Mouse (Mus musculus) testis, adult 2 months (tissue): ENCODE data around the gene Ntrk2. TPM values are rescaled to one million over a fixed set of nuclear protein-coding genes. Genes with fewer than 3 reads are reported as not detected.

ENCODE experiments used
- H3K27ac ChIP-seq: fragments of 200-500 bp; 2 replicates; pipeline ENCODE4 v1.5.1; 2012; ENCODE audit warnings: low read depth, low read length; ENCODE audit not compliant: control insufficient read depth, insufficient read depth
- H3K27me3 ChIP-seq: fragments of 200-500 bp; 2 replicates; pipeline ENCODE4 v1.6.1; 2012; ENCODE audit warnings: mild to moderate bottlenecking, low read length, moderate library complexity; ENCODE audit not compliant: control insufficient read depth, insufficient read depth
- H3K36me3 ChIP-seq: fragments of 200-500 bp; 2 replicates; pipeline ENCODE4 v1.6.1; 2012; ENCODE audit warnings: mild to moderate bottlenecking, low read length; ENCODE audit not compliant: control insufficient read depth, insufficient read depth
- H3K4me1 ChIP-seq: fragments of 200-500 bp; 2 replicates; pipeline ENCODE4 v1.6.1; 2012; ENCODE audit warnings: low read length; ENCODE audit not compliant: control insufficient read depth, insufficient read depth
- H3K4me3 ChIP-seq: fragments of 200-500 bp; 2 replicates; pipeline ENCODE4 v1.5.1; 2012; ENCODE audit warnings: low read depth, mild to moderate bottlenecking, low read length, moderate library complexity, mixed read lengths; ENCODE audit not compliant: control insufficient read depth
- CTCF ChIP-seq: fragments of 200-500 bp; IDR thresholded peaks from 2 replicates; pipeline ENCODE4 v1.5.1; 2012; ENCODE audit warnings: low read depth, mild to moderate bottlenecking, inconsistent platforms, low read length, moderate library complexity; ENCODE audit not compliant: control insufficient read depth, insufficient read depth, insufficient replicate concordance
- POLR2A ChIP-seq: fragments of 200-500 bp; IDR thresholded peaks from 2 replicates; pipeline ENCODE4 v1.6.1; 2012; ENCODE audit warnings: low read depth, mild to moderate bottlenecking, inconsistent platforms, low read length, moderate library complexity; ENCODE audit not compliant: control insufficient read depth
- polyA plus RNA-seq: library from polyadenylated mRNA; depleted of rRNA; stranded (reverse); fragments of >200 nt; gene quantifications from 2 replicates; pipeline ENCODE4 v1.2.3, GENCODE M21; 2012; rRNA removed

Ntrk2 gene
- polyA plus RNA-seq, result 1.5 and 2.0 TPM in 2 replicates

DNA sequence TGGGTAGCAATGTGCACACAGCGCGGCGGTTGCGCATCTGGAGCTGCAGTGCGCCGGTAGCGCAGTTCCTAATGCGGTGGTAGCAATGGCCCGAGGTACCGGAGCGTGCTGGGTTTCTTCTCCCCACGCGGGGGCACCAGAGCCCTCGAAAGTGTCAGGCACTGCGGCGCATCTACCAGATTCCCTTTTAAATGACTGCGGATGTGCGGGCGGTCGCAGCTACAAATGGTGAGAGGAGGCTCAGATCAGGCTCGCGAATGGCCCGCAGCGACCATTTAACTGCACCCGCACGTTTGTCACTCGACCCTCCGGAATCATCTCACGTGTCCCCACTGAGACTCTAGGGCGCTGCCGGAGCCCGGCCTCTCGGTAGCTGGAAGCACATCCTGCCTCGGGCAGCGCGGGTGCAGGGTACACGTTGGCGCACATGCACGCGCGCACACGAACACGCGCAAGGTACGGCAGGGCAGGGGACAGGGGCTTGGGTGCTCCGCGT is at the start of gene Ntrk2:
Ntrk2 (plus strand) TSS at position 173 of the 496 bp plus-strand sequence.
- Histone ChIP-seq H3K4me3 (peak within 1 kb of the TSS; percentile 66), H3K27ac (no peak within 1 kb of the TSS), H3K36me3 (no peaks in the 10 kb centered on the region), H3K27me3 (no peaks in the 10 kb centered on the region), H3K4me1 (peaks cover 16% of the 10 kb centered on the region)
- TF ChIP-seq POLR2A (no peak), CTCF (peak; percentile 47; the same call in 1 of the 2 replicates)

DNA sequence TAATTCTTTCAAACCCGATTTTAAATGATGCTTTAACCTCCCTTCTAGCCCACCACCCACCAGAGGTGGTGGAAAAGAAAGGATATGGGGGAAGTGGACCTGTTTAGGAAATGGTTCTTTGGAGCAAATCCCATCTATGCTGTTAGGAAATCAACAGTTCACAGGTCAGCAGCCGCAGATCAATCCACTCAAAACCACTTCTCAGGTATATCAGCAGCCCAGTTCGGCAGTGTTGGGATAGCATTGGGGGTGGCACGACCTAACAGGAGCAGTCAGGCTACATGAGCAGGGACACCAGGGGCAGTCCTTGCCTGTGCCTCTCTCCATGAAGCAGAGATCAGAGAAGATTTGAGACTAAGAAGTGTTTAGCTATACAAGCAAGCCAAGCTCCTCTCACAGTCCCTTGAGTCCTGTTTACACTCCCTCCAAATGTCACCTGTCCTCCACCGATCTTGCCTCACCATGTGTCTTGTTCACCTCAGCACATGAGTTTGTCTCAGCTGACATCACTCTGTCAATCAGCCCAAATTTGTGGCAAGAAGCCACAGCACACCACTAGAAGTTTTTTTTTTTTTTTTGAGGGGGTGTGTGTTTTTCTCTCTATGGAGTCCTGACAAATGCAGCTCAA is 45.3 kb upstream of the Ntrk2 start:
- Histone ChIP-seq H3K4me3 (peak overlapping the region; percentile 73), H3K27ac (no peak overlapping the region), H3K36me3 (no peaks in the 10 kb centered on the region), H3K27me3 (no peaks in the 10 kb centered on the region), H3K4me1 (peaks cover 6% of the 10 kb centered on the region; the same call in 1 of the 2 replicates)
- no peak for TF ChIP-seq CTCF

DNA sequence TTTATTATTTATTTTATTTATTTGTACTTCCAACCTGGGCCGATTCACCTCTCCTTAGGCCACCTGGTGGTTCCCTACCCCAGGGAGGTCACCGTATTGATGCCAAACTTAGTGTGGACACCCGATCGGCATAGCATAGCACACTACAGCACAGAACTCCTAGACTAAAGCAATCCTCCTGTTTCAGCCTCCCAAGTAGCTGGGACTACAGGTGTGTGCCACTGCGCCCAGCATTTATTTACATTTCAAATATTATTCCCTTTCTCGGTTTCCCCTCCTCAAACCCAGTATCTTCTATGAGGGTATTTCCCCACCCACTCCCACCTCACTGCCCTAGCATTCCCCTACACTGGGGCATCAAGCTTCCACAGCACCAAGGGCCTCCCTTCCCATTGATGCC is 38.1 kb upstream of the Ntrk2 start:
- H3K4me1 ChIP-seq, result peaks cover 6% of the 10 kb centered on the region; the same call in 1 of the 2 replicates
- no peaks in the 10 kb centered on the region for H3K27me3 ChIP-seq
- H3K4me3 ChIP-seq, result no peak overlapping the region
- TF ChIP-seq CTCF (no peak), POLR2A (no peak)
- H3K36me3 ChIP-seq, result no peaks in the 10 kb centered on the region
- no peak overlapping the region for H3K27ac ChIP-seq

DNA sequence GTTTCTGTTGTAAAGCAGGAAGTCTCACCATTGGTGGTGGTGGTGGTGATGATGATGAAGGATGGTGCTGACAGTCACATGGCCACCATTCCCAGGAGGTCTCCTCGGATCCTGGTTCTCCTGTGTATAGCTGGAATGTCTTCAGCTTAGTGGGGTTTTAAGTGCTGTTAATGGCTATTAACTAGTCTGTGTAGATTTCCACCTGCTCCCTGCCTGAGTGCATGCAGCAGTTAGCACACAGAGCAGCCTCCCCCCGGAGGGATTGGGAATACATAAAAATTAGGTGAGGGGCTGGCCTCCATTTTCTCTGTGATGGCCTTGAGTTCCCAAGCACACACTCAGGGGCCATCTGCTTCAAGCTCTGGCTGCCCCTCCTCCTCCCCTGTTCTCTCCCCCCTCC is 36.9 kb upstream of the Ntrk2 start:
- Histone ChIP-seq H3K4me3 (no peak overlapping the region), H3K27me3 (no peaks in the 10 kb centered on the region), H3K27ac (no peak overlapping the region), H3K36me3 (no peaks in the 10 kb centered on the region), H3K4me1 (no peaks in the 10 kb centered on the region)
- TF ChIP-seq CTCF (no peak), POLR2A (no peak)

DNA sequence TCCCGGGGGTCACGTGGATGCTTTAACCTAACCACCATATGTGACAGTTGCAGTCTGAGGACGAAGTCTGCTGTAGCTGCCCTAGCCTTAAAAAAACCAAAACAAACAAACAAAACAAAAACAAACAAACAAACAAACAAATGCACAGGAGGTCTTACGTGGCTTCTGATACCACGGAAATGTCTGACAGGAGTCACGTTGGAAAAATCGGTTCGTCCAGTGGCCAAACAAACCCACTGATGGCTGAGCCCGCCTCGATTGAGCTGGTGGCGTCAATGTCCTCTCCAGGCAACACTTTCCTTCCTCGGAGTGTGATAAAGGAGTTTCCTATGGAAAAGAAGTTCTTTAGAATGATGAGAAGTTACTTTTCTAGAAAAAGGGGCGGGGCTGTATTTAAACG is 27.1 kb upstream of the Ntrk2 start:
- no peaks in the 10 kb centered on the region for H3K27me3 ChIP-seq
- no peak overlapping the region for H3K27ac ChIP-seq
- no peak for TF ChIP-seq POLR2A
- TF ChIP-seq CTCF, result no peak

DNA sequence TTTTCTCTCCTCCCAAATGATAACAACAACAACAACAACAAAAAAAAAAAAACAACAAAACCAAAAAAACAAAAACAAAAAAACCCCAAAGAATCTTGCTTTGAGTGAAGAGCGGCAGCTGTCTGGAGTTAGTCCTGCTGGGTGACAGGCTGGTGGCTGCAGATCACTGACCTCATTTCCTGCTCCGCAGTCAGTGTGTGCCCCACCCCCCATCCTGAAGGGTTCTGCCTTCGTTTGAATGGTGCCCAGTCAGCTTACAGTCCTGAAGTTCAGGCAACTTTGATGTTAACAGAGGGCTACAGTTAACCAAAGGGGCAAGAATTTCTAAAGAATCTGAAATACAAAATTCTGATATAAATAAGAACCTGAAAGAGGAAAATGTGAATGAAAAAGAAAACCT is 19.9 kb upstream of the Ntrk2 start:
- Histone ChIP-seq H3K27me3 (no peaks in the 10 kb centered on the region), H3K4me1 (no peaks in the 10 kb centered on the region), H3K4me3 (no peak overlapping the region), H3K36me3 (no peaks in the 10 kb centered on the region), H3K27ac (no peak overlapping the region)
- no peak for TF ChIP-seq POLR2A
- TF ChIP-seq CTCF, result no peak

More for the DNA sequence above, 27.1 kb upstream of the Ntrk2 start:
- Histone ChIP-seq H3K4me3 (no peak overlapping the region), H3K4me1 (no peaks in the 10 kb centered on the region), H3K36me3 (no peaks in the 10 kb centered on the region)

DNA sequence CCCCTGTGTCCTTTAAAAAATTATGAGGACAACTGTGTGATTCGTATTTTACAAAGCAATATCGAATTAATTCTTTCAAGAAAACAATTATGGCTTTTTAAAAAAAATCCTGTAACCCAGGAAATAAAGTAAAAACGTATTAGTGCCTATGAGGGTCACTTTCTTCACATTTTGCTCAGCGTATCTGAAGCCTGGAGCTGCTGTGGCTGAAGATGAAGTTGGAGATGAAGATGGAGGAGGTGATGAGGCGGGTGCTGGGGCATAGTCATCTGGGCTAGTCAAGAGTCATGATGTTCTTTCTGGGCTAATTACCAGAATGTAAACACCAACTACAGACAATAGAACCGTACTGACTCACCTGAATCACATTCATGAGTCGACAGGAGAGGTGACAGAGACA is 15.6 kb upstream of the Ntrk2 start:
- H3K36me3 ChIP-seq, result no peaks in the 10 kb centered on the region
- no peaks in the 10 kb centered on the region for H3K27me3 ChIP-seq
- no peak overlapping the region for H3K4me3 ChIP-seq
- H3K4me1 ChIP-seq, result no peaks in the 10 kb centered on the region
- no peak overlapping the region for H3K27ac ChIP-seq
- TF ChIP-seq POLR2A (no peak), CTCF (no peak)
